Mouse (Mus musculus) lung, embryonic 15.5 days (tissue): ENCODE data around the gene Cyth1. TPM values are rescaled to one million over a fixed set of nuclear protein-coding genes. Genes with fewer than 3 reads are reported as not detected.
A peak's percentile ranks its signal among the peaks of the same experiment; 100 is the strongest.

Experiments
- ATAC-seq: fragments of 200-750 bp; cut with Nextera tagmentation; 2 replicates; pipeline ENCODE4 v1.8.0; 2017; ENCODE audit warnings: moderate number of reproducible peaks, borderline replicate concordance; ENCODE audit not compliant: low FRiP score, low TSS enrichment; ENCODE audit errors: extremely low read depth
- H3K27ac ChIP-seq: fragments of 300-500 bp; sonication (generic); 2 replicates; pipeline ENCODE4 v1.5.1; 2015; ENCODE audit warnings: moderate library complexity, mild to moderate bottlenecking, inconsistent platforms
- H3K27me3 ChIP-seq: fragments of 300-500 bp; sonication (generic); 2 replicates; pipeline ENCODE4 v1.6.1; 2015; ENCODE audit warnings: inconsistent platforms
- H3K36me3 ChIP-seq: fragments of 300-500 bp; sonication (generic); 2 replicates; pipeline ENCODE4 v1.6.1; 2015; ENCODE audit warnings: inconsistent platforms
- H3K4me1 ChIP-seq: fragments of 300-500 bp; sonication (generic); 2 replicates; pipeline ENCODE4 v1.6.1; 2015; ENCODE audit warnings: inconsistent platforms
- H3K4me2 ChIP-seq: fragments of 300-500 bp; sonication (generic); 2 replicates; pipeline ENCODE4 v1.6.1; 2015; ENCODE audit warnings: inconsistent platforms, mild to moderate bottlenecking, moderate library complexity
- H3K4me3 ChIP-seq: fragments of 300-500 bp; sonication (generic); 2 replicates; pipeline ENCODE4 v1.5.1; 2015; ENCODE audit warnings: mild to moderate bottlenecking, inconsistent platforms
- H3K9ac ChIP-seq: fragments of 300-500 bp; sonication (generic); 2 replicates; pipeline ENCODE4 v1.6.1; 2015; ENCODE audit warnings: inconsistent platforms
- H3K9me3 ChIP-seq: fragments of 300-500 bp; sonication (generic); 2 replicates; pipeline ENCODE4 v1.6.1; 2016; ENCODE audit warnings: inconsistent platforms
- WGBS: fragments of 180-500 bp; shearing (Covaris S2); methylation state at CpG from one replicate; pipeline ENCODE4 v1.1.7; 2015; 5-methylcytosine and 5-hydroxymethylcytosine counted together
- polyA plus RNA-seq: library from polyadenylated mRNA; unstranded; fragments of >200 nt; fragmentation: Nextera tagmentation; extraction: Ambion mirVana; gene quantifications from 2 replicates; pipeline ENCODE4 v1.2.1, GENCODE M21; 2015

The Cyth1 gene
- polyA plus RNA-seq, 1 experiment from 2014 or later = 17.7 TPM

DNA sequence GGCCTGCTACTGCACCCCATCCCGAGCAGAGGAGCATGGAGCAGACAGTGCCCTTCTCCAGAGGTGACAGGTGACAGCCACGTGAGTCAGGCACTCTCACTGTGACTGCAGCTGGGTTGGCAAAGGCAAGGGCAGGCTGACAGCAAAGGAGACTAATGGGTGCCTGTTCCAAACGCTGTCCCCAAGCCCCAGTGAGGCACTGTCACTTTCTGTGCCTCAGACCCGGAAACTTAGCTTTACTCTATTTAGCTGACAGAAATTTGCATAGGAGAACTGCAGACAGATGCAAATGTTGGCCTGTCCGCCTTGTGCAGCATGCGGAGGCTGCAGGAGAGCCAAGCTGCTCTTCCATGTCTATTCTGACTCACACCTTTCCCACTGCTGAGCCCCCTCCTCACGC is 27.9 kb upstream of the Cyth1 start:
- H3K27ac ChIP-seq = no peak overlapping the region
- H3K4me1 ChIP-seq = no peaks in the 10 kb centered on the region
- ATAC-seq = no peak
- H3K36me3 ChIP-seq = peaks cover 91% of the 10 kb centered on the region
- no peak overlapping the region for H3K4me3 ChIP-seq
- H3K9me3 ChIP-seq = no peaks in the 10 kb centered on the region
- H3K27me3 ChIP-seq = no peaks in the 10 kb centered on the region
- H3K4me2 ChIP-seq = no peak overlapping the region
- no peak overlapping the region for H3K9ac ChIP-seq
- WGBS = 85% methylated on average over 7 of the region's 7 CpGs

DNA sequence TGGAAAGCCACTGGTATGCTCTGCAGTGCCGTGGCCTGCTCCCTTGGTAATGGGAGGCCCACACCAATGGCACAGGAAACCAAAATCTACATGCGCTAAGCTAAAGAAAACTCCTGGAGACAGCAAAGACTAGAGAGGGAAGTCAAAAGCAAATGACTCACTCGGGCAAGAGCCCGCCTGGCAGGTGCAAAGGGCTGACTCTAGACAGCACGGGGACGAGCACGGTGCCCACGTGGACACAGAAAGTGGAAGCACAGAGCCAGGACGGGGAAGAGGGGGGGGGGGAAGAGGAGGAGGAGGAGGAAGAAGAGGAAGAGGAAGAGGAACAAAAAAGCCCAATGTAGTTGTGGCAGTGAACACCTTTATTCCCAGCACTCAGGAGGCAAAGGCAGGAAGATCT is 26.7 kb upstream of the Cyth1 start:
- Histone ChIP-seq H3K27ac (no peak overlapping the region), H3K4me3 (no peak overlapping the region)
- WGBS = 94% methylated on average over 9 of the region's 9 CpGs

DNA sequence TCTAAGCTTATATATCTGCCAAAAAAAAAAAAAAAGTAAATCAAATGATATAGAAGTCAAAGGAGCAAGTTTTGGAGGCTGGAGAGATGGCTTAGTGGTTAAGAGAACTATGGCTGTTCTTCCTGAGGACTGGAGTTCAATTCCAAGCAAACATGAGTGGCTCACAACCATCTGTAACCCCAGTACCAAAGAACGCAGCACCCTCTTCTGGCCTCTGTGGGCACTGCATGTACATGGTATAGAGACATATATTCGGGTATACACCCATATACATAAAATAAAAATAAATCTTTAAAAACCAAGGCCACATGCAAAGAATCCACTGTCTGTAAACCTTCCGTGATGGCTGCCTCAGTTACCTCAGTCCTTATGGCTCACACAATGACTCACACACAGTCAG is 21.4 kb upstream of the Cyth1 start:
- ATAC-seq = no peak
- H3K27ac ChIP-seq = no peak overlapping the region
- no peak overlapping the region for H3K4me3 ChIP-seq
- H3K27me3 ChIP-seq = no peaks in the 10 kb centered on the region
- H3K9ac ChIP-seq = no peak overlapping the region
- no peaks in the 10 kb centered on the region for H3K4me1 ChIP-seq
- peaks cover 91% of the 10 kb centered on the region for H3K36me3 ChIP-seq
- no peaks in the 10 kb centered on the region for H3K9me3 ChIP-seq
- H3K4me2 ChIP-seq = no peak overlapping the region
- 92% methylated on average over 3 of the region's 3 CpGs for WGBS

More for the DNA sequence above, 26.7 kb upstream of the Cyth1 start:
- no peaks in the 10 kb centered on the region for H3K27me3 ChIP-seq
- H3K36me3 ChIP-seq = peaks cover 94% of the 10 kb centered on the region
- no peak for ATAC-seq
- no peaks in the 10 kb centered on the region for H3K4me1 ChIP-seq
- no peaks in the 10 kb centered on the region for H3K9me3 ChIP-seq
- H3K4me2 ChIP-seq = no peak overlapping the region
- H3K9ac ChIP-seq = no peak overlapping the region

DNA sequence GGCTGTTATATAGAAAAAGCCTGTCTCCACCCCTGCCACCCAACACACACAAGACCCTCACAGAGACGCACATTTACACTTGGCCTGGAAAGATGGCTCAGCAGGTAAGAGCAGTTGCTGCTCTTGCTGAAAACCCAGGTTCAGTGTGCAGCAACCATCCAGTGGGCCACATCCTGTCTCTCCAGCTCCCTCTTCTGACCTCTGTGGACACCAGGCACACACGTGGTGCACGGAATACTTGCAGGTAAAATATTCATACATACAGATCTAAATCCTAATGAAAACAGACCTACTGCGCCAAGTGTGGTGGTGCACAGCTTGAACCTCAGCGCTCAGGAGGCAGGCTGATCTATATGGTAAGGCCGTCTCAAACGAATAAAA is 18.3 kb upstream of the Cyth1 start:
- Histone ChIP-seq H3K27ac (no peak overlapping the region), H3K9me3 (no peaks in the 10 kb centered on the region), H3K4me1 (no peaks in the 10 kb centered on the region), H3K36me3 (peaks cover 92% of the 10 kb centered on the region), H3K4me3 (no peak overlapping the region), H3K27me3 (no peaks in the 10 kb centered on the region), H3K9ac (no peak overlapping the region), H3K4me2 (no peak overlapping the region)
- 87% methylated on average over 7 of the region's 7 CpGs for WGBS
- no peak for ATAC-seq

DNA sequence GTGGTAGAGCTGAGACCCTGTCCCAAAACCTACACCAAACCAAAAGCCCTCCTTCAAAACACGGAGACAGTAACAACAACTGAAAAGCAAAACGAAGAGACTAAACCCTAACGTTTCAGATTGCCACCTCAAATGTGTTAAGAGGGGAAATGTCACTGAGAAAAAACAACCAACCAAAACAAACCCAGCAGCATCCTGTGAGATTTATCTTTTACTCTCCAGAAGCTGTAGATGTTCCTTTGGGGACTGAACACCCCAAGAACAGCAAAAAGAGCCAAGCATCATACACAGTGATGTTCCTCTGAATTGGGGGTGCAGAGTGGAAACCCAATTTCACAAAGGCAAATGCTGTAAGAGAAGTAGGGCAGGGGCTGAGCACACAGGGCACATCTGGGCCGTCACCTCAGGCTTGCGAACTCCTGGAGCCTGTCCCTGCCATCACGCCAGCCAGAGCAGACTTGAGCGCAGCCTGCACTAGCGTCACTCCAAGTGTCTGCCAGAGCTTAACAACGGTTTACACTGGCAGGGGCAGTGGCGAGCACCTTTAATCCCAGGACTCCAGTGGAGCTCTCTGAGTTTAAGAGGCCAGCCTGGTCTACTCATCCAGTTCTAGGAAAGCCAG is 17.8 kb upstream of the Cyth1 start:
- WGBS = 82% methylated on average over 10 of the region's 10 CpGs
- Histone ChIP-seq H3K9ac (no peak overlapping the region), H3K4me3 (no peak overlapping the region), H3K27me3 (no peaks in the 10 kb centered on the region), H3K4me1 (no peaks in the 10 kb centered on the region), H3K36me3 (peaks cover 92% of the 10 kb centered on the region), H3K9me3 (no peaks in the 10 kb centered on the region), H3K4me2 (no peak overlapping the region), H3K27ac (no peak overlapping the region)
- ATAC-seq = no peak

DNA sequence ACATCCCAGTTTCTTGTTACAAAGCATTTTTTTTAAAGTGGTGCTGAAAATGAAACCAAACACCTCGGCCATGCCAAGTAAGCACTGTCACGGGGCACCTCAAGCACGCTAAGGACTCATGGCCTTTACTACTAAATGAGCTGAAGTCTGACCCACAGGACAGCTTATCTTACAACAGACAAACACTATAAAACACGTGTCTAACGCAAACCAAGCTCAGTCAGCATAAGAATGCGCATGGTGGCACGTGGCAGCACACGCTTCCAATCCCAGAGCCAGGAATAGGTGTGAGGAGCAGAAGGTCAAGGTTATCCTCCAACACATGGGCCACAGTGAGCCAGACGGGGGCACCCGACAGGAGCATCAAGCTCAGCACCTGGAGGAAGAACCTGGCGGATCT is 17.2 kb upstream of the Cyth1 start:
- Histone ChIP-seq H3K4me2 (no peak overlapping the region), H3K9ac (no peak overlapping the region), H3K4me1 (no peaks in the 10 kb centered on the region), H3K4me3 (no peak overlapping the region), H3K27me3 (no peaks in the 10 kb centered on the region), H3K27ac (no peak overlapping the region), H3K9me3 (no peaks in the 10 kb centered on the region), H3K36me3 (peaks cover 93% of the 10 kb centered on the region)
- 78% methylated on average over 11 of the region's 11 CpGs for WGBS
- ATAC-seq = no peak

DNA sequence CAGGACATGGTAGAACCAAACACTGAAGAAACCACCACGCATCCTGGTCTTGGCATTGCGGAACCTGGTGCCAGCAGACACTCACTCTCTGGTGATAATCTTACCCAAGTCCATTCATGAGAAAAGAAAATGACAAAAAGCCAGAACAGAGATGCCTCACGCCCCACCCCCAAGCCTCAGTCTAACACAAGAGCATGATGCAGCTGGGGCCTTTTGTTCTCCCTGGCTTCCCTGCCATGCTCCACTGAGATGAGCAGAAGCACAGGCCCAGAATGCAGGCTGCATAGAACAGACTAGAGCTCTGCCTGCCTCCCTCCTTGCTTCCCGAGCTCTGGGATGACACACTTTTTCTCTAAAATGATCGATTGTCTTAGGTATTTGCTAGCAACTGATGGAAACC is 14.8 kb upstream of the Cyth1 start:
- ATAC-seq = no peak
- no peak overlapping the region for H3K4me3 ChIP-seq
- 93% methylated on average over 5 of the region's 5 CpGs for WGBS
- H3K4me2 ChIP-seq = no peak overlapping the region
- H3K9ac ChIP-seq = no peak overlapping the region
- H3K27me3 ChIP-seq = no peaks in the 10 kb centered on the region
- no peaks in the 10 kb centered on the region for H3K4me1 ChIP-seq
- H3K27ac ChIP-seq = no peak overlapping the region
- no peaks in the 10 kb centered on the region for H3K9me3 ChIP-seq
- H3K36me3 ChIP-seq = peaks cover 94% of the 10 kb centered on the region

DNA sequence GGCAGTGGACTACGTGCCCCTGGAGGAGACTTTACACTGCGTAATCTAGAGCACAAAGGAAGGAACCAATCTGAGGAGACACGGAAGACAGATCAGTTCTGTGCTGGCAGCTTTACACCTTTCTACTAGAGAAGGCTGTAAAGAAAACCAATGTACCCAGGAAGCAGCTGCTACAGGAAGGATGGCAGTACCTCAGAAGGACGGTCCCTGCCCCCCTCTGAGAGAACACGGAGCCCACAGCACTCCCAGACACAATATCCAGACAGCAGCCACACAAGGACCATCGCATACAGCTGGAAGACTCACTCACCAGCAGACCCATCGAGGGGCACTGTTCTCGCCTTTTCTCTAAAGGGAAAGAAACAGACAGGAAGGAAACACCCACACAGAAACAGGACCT is 11.7 kb upstream of the Cyth1 start:
- H3K27ac ChIP-seq = no peak overlapping the region
- H3K4me3 ChIP-seq = no peak overlapping the region
- peaks cover under 1% of the 10 kb centered on the region for H3K4me1 ChIP-seq
- no peak overlapping the region for H3K4me2 ChIP-seq
- WGBS = 86% methylated on average over 8 of the region's 8 CpGs
- no peak for ATAC-seq
- no peaks in the 10 kb centered on the region for H3K27me3 ChIP-seq
- no peaks in the 10 kb centered on the region for H3K9me3 ChIP-seq
- no peak overlapping the region for H3K9ac ChIP-seq
- H3K36me3 ChIP-seq = peaks cover 86% of the 10 kb centered on the region

DNA sequence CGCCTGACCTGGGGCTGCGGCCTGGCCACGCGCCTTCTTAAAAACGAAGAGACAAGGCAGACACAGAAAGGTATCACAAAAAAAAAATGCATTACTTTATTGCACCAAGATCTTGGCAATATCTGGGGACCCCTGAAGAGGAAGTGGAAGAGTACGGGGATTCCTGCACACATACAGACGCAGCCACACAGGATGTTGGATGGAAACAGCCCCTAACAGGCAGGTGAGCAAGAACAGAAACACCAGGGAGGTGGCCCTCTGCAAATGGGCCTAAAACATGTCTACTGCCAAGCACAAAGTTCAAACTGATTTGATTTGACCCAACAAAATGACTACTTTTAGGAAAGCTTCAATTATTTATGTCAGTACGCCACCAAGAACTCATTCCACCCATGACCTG is 11.2 kb upstream of the Cyth1 start:
- Histone ChIP-seq H3K4me1 (peaks cover 6% of the 10 kb centered on the region), H3K36me3 (peaks cover 81% of the 10 kb centered on the region), H3K27ac (no peak overlapping the region), H3K9me3 (no peaks in the 10 kb centered on the region), H3K4me3 (no peak overlapping the region), H3K27me3 (no peaks in the 10 kb centered on the region), H3K4me2 (no peak overlapping the region), H3K9ac (no peak overlapping the region)
- no peak for ATAC-seq
- 95% methylated on average over 8 of the region's 8 CpGs for WGBS

DNA sequence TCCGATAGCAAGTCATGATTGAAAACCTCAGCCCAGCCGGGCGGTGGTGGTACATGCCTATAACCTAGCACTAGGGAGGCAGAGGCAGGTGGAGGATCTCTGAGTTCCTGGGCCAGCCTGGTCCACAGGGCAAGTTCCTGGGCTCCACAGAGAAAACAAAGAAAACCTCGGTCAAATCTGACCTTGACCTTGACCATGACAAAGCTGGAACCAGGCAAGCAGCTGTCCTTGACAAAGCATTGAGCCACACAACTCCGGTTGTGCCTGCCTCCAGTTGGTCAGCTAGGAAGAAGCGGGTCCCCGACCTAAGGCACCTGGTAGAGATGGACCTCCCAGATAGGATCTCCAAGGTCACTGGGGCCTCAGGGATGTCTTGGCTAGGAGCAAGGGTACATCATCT is 8.0 kb upstream of the Cyth1 start:
- H3K4me3 ChIP-seq = no peak overlapping the region
- H3K4me1 ChIP-seq = peaks cover 19% of the 10 kb centered on the region
- H3K9me3 ChIP-seq = no peaks in the 10 kb centered on the region
- H3K27me3 ChIP-seq = no peaks in the 10 kb centered on the region
- H3K36me3 ChIP-seq = peaks cover 49% of the 10 kb centered on the region
- H3K9ac ChIP-seq = no peak overlapping the region
- no peak overlapping the region for H3K27ac ChIP-seq
- 88% methylated on average over 7 of the region's 7 CpGs for WGBS
- no peak overlapping the region for H3K4me2 ChIP-seq
- ATAC-seq = no peak

DNA sequence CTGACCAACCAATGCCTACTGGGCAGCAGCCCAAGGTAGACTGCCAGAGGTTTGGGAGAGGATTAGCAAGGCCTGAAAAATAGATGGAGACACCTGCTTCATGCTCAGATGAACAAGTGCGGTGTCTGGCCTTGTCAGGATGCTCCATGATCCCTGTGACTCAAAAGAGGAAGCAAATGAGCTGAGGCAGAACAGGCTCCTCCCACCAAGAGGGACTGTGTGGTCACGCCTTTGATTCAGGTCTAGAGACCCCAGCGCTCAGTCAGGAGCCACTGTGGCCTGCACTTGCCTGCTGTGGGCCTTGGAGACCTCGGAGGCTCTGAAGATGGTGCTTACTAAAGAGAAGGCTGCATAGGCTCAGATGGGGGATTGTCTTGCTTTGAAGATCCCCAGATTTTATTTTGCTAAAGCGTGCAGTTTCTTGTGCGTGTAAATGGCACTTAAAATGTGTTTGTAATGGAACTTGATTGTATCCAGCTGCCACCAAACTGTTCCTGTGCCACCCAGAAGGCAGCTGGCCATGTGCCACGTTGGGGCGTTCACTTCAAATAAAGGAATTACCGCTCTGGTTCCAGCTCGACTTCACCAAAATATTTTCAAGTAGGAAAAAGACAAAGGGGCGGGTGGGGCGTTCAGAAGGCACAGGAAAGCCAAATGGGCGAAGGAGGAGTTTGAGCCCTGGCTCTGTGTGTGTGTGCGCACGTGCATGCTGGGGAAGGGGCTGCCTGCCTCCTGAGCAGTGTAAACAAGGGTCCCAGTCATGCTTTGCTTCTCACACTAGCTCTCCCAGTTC is 6.0 kb upstream of the Cyth1 start:
- peak overlapping the region; percentile 90 for H3K27ac ChIP-seq
- no peaks in the 10 kb centered on the region for H3K27me3 ChIP-seq
- no peak overlapping the region for H3K4me3 ChIP-seq
- peak overlapping the region; percentile 23; the same call in 1 of the 2 replicates for H3K4me2 ChIP-seq
- no peaks in the 10 kb centered on the region for H3K9me3 ChIP-seq
- no peak overlapping the region for H3K9ac ChIP-seq
- peaks cover 20% of the 10 kb centered on the region for H3K4me1 ChIP-seq
- peak; percentile 57 for ATAC-seq
- peaks cover 30% of the 10 kb centered on the region for H3K36me3 ChIP-seq
- WGBS = 25% methylated on average over 15 of the region's 15 CpGs

DNA sequence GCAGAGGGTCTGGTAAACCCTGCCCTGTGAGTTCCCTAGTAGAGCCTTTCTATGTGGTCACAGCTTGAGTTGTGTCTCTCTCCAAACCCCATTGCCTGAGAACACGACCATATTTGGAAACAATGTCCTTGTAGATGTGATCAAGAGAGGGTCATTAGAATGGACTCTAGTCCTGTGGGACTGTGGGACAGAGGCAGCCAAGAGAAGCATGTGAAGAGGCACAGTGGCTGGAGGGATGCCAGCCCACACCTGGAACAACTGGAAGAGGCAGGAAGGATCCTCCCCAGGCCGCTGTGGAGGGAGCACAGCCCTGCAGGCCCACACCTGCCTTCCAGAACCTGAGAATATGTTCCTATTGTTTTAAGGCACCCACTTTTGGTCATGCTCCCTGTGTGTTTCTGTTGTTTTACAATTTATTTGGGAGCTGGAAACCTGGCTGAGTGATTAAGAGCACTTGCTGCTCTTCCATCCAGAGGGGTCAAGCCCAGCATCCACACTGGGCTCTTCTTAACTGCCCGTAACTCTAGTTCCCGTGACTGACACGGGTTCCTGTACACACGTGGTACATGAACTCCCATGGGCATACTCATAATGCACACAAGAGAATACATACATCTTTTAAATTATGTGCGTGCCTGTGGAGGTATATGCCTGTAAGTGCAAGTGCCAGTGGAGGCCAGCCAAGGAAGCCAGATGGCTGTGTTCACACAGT is 5.2 kb upstream of the Cyth1 start:
- H3K4me1 ChIP-seq = peaks cover 25% of the 10 kb centered on the region

More for the DNA sequence above, 5.2 kb upstream of the Cyth1 start:
- Histone ChIP-seq H3K27ac (peak overlapping the region; percentile 90), H3K4me2 (no peak overlapping the region), H3K36me3 (peaks cover 23% of the 10 kb centered on the region), H3K9me3 (no peaks in the 10 kb centered on the region), H3K27me3 (no peaks in the 10 kb centered on the region), H3K4me3 (no peak overlapping the region), H3K9ac (no peak overlapping the region)
- no peak for ATAC-seq
- 87% methylated on average over 7 of the region's 7 CpGs for WGBS
